In the genomic region with DNA sequence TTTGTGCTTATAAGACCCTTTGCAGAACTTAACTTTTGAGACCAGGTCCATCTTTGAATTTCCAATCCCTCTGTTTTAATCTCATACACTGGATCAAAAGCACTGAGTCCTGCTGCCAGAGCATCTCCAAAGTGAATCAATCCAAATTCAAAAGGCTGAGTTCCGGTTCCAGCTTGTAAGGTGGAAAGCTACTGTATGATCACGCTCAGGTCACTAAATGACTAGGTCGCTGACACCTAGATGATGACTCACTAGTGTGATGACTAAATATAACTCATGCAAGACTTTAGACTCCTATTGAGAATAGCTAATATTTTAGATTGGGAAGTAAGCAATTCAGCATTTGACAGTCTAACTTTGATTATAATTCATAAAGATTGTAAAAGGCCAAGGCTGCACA, we compare ENCODE assay signal across 19 mouse cellular contexts. TPM values are rescaled to one million over a fixed set of nuclear protein-coding genes. Genes with fewer than 3 reads are reported as not detected.
DNase-seq lines count a peak whose midpoint lies in the region; ATAC-seq lines count a peak whose summit lies in the region.
"Had no signal": no experiment of that assay in that cellular context is flagged by ENCODE, and none has a peak within 500 bp of the region (broad histone marks: within the 10 kb centered on the region; RNA-seq: fewer than 3 reads in every experiment).

No protein-coding gene starts in this region.

- no peaks in the 10 kb centered on the region for H3K9me3 ChIP-seq in heart, embryonic 15.5 days (replicated peaks)
- H3K9me3 ChIP-seq: G1E; hindbrain, embryonic 10.5 days; hindbrain, embryonic 15.5 days had no signal

- H3K27me3 ChIP-seq in heart, embryonic 15.5 days, result no peaks in the 10 kb centered on the region
- H3K27me3 ChIP-seq: hindbrain, embryonic 15.5 days; Patski had no signal

- intact Hi-C loops in left cerebral cortex, postnatal 14 days (cut with DNase I), result loop anchor here (5.0 kb wide), 1 partner anchor 192 kb away; no protein-coding TSS in a partner anchor

- WGBS in heart, embryonic 15.5 days, result 51% methylated on average over 3 of the region's 3 CpGs

- H3K4me3 ChIP-seq in heart, embryonic 15.5 days, result no peak overlapping the region
- H3K4me3 ChIP-seq: hindbrain, embryonic 10.5 days; hindbrain, embryonic 15.5 days had no signal

- no peak overlapping the region for H3K4me2 ChIP-seq in heart, embryonic 15.5 days
- H3K4me2 ChIP-seq: hindbrain, embryonic 15.5 days had no signal

- ATAC-seq in heart, embryonic 15.5 days (replicated peaks; ENCODE audit: insufficient number of reproducible peaks, insufficient read depth, low FRiP score, low read depth), result no peak
- ATAC-seq: activated CD4-positive, CD25-positive, alpha-beta regulatory T cell, adult 4 months; forebrain, embryonic 16.5 days; Patski had no signal

- peak; percentile 18 for DNase-seq in adrenal gland, adult 2 months
- DNase-seq in adrenal gland, postnatal 14 days, result no peak
- DNase-seq in heart, adult 11 months, result no peak
- peak; percentile 20 for DNase-seq in MN1 (ENCODE audit: low spot score)
- DNase-seq in left cerebral cortex, postnatal 14 days (ENCODE audit: low spot score in 2 of 2), result no peak
- no peak for DNase-seq in layer of hippocampus, adult 18-20 months (ENCODE audit: low spot score in 2 of 2)
- DNase-seq: adrenal gland, postnatal 36 days; B cell, adult 2 months; cerebellum, adult 2 months; cerebellum, postnatal 10 days; gastrocnemius, postnatal 25 days; kidney, adult 18-20 months had no signal

- peak overlapping the region; percentile 16; the same call in 1 of the 2 replicates for H3K27ac ChIP-seq in heart, embryonic 15.5 days
- H3K27ac ChIP-seq: hindbrain, embryonic 10.5 days; hindbrain, embryonic 15.5 days had no signal

- peaks cover 26% of the 10 kb centered on the region for H3K4me1 ChIP-seq in heart, embryonic 15.5 days (replicated peaks)

- H3K9ac ChIP-seq in heart, embryonic 15.5 days, result no peak overlapping the region
- H3K9ac ChIP-seq: hindbrain, embryonic 15.5 days had no signal

- peaks cover 22% of the 10 kb centered on the region; the same call in 1 of the 2 replicates for H3K36me3 ChIP-seq in heart, embryonic 15.5 days

RNA-seq across cellular contexts. Expression of a gene that starts 4.6 kb away (rescaled TPM):
- 10 to 100 TPM; 40.6 to 50.1 TPM for total RNA-seq in adrenal gland, adult 2 months (2021)
- polyA plus RNA-seq in adrenal gland, adult 2 months (2012; rRNA removed), result 17.2 and 20.5 TPM in 2 replicates
- total RNA-seq in adrenal gland, postnatal 14 days (2021), result 47.2 and 49.9 TPM in 2 replicates
- 36.4 and 43.1 TPM in 2 replicates for polyA plus RNA-seq in heart, embryonic 15.5 days (2015; fragmentation: Nextera tagmentation; extraction: Ambion mirVana)
- total RNA-seq in left cerebral cortex, postnatal 14 days (2021), result 10 to 100 TPM; 29.5 to 31.4 TPM
- total RNA-seq in layer of hippocampus, adult 18-20 months (2021), result 10 to 100 TPM; 43.3 to 45.1 TPM

RNA-seq across cellular contexts. Expression of a gene that starts 18.8 kb away (rescaled TPM):
- total RNA-seq in adrenal gland, adult 2 months (2021), result under 1 TPM; 0.35 to 0.37 TPM
- polyA plus RNA-seq in adrenal gland, adult 2 months (2012; rRNA removed), result 0.50 and 0.68 TPM in 2 replicates
- total RNA-seq in adrenal gland, postnatal 14 days (2021), result 0.83 and 1.0 TPM in 2 replicates
- polyA plus RNA-seq in heart, embryonic 15.5 days (2015; fragmentation: Nextera tagmentation; extraction: Ambion mirVana), result 0.14 and 0.27 TPM in 2 replicates
- 1 to 10 TPM; 3.0 to 4.1 TPM for total RNA-seq in left cerebral cortex, postnatal 14 days (2021)
- 1 to 10 TPM; 1.7 TPM for total RNA-seq in layer of hippocampus, adult 18-20 months (2021)
- polyA plus RNA-seq: G1E had no signal

RNA-seq across cellular contexts. Expression of a gene that starts 46.7 kb away (rescaled TPM):
- total RNA-seq in adrenal gland, adult 2 months (2021), result 10 to 100 TPM; 21.7 to 27.9 TPM
- 8.4 and 10.7 TPM in 2 replicates for polyA plus RNA-seq in adrenal gland, adult 2 months (2012; rRNA removed)
- 24.2 and 28.2 TPM in 2 replicates for total RNA-seq in adrenal gland, postnatal 14 days (2021)
- polyA plus RNA-seq in heart, embryonic 15.5 days (2015; fragmentation: Nextera tagmentation; extraction: Ambion mirVana), result 12.6 and 15.8 TPM in 2 replicates
- 10 to 100 TPM in 1 of 2 experiments, 1 to 10 TPM in 1; 8.1 to 10.7 TPM for total RNA-seq in left cerebral cortex, postnatal 14 days (2021)
- total RNA-seq in layer of hippocampus, adult 18-20 months (2021), result 10 to 100 TPM; 22.6 to 26.3 TPM

Comparison
In these comparisons a context has a peak if more than half of its experiments do, and no peak if none do; other contexts are left out.
1. DNase-seq: peak in adrenal gland, adult 2 months (single experiment) and MN1 (single experiment); none in adrenal gland, postnatal 14 days (single experiment), heart, adult 11 months (single experiment), left cerebral cortex, postnatal 14 days (0 of 2) and layer of hippocampus, adult 18-20 months (0 of 2).